Mouse (Mus musculus): ENCODE results near the gene Fmr1.
A peak's percentile ranks its signal among the peaks of the same experiment; 100 is the strongest.
"Not testable (repeated sequence)": the region's sequence is repeated elsewhere in the genome, so short reads cannot be mapped to it uniquely, and the experiment has no call there.

Gene Fmr1

DNA sequence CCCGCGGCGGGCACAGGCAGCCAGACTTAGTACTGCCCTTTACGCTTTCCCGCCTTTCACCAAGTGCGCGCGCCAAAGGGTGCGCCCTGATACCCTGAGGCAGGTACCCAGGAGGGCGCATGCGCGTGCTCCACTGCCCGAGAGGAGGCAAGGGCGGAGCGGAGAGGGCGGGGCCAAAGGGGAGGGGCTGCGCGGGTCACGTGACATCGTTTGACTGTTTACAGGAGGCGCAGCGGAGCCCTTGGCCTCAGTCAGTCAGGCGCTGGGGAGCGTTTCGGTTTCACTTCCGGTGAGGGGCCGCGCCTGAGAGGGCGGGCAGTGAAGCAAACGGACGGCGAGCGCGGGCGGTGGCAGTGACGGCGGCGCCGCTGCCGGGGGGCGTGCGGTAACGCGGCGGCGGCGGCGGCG is at the start of gene Fmr1:
Gene Fmr1 (plus strand): TSS at position 209 of the 408 bp plus-strand sequence.
- DNase-seq (ENCODE audit: low spot score in 2 of 2), result peak; percentile 88 to 95

DNA sequence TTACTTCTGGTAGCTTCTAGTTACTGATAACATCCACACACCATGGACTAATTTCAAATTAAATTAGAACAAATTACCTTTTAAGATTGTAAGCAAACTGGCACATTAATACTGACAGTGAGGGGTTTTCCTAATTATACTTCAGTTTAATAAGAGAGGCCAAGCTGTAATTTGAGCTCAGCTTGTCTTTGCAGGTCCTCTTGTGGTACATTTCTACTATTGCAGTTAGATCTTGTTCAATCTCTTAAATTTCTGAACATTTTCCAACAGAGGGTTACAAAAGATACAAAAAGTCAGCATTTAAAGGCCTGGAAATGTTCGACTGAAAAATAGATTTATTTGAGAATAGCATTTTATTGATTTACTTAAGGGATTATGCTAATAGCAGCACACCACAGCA is 36.7 kb upstream of the Fmr1 start:
- DNase-seq (ENCODE audit: low spot score in 2 of 2), result no peak

DNA sequence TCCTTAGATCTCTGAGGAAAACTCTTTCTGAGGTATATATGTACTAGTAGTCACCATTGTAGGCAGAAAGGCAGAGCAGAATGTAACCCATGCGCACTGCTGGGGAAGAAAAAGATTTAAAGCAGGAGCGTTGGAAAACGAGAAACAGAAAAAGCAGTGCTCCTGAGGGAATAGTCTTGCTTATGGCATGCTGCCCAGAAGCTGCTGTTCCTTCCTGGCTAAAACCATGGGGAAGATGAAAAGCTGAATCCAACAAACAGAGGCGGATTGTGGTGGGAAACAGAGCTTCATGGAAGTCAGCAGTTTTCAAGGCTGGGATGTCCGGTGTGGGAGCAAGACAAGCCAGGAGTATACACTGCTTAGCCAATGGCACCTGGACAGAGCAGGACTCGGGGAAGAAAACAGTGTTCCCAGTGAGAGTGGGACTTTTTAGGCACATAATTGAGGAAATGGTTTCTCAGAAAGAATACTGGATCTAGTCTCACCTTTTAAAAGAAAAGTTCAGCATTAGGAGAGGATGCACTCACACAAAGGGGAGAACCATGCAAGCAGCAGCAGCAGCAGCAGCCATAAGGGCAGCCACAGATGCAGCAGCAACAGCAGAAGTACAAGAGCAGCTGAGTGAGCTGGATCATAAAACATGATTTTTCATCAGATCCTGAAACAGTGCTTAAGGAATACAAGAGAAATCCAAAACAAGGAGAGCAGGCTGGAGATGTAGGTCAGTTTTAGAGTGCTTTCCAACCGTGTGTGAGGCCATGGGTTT is 33.0 kb upstream of the Fmr1 start:
- DNase-seq (ENCODE audit: low spot score in 2 of 2), result peak; percentile 7 to 38

DNA sequence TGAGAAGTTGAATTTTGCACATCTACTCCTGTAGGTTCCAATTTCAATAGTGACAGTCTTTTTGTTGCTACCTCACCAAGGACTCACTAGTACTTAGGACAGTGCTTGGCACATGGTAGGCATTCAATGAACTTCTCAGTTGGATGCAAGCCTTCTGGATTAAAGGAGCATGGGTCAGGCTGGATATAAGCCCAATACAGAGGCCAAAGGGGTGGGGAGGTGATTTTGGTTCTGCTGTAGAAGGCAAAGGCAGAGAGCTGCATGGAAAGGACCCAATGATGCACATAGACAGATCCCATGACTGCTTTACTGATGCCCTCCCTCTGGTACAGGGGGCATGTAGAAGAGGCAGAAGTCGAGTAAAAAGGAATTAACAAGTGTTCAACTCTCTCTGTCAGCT is 833 bp upstream of the Fmr1 start:
- no peak for DNase-seq (ENCODE audit: low spot score in 2 of 2)

DNA sequence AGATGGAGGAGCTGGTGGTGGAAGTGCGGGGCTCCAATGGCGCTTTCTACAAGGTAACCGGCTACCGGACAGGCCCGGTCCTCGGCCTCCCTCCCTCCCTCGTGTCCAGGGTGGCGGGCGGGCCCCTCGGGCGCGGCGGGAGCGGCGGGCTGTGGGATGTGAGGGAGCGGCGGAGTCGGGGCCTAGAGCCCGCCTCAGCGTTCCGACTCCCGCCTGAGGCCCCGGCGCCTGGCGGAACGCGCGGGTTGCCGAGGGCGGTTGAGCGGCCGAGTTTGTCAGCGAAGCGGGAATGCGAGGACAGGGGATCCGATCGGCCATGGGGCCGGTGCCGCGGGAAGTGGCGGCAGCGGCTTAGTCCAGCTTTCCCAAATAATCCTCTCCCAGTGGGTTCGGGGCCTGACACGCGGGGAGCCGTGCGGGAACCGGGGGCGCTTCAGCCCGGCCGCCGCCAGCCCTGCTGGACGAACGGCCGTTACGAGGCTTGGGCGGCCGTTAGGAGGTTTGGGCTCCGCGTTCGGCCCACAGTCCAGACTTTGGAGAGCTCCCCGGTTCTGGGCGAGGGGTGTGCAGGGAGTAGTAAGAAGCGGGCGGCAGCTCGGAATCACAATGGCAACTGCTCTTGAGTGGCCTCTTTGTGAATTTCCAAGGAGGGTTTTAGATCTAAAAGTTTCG is 610 bp downstream of the Fmr1 start:
- peak in 1 of 2 experiments; percentile 2 for DNase-seq (ENCODE audit: low spot score in 2 of 2)

DNA sequence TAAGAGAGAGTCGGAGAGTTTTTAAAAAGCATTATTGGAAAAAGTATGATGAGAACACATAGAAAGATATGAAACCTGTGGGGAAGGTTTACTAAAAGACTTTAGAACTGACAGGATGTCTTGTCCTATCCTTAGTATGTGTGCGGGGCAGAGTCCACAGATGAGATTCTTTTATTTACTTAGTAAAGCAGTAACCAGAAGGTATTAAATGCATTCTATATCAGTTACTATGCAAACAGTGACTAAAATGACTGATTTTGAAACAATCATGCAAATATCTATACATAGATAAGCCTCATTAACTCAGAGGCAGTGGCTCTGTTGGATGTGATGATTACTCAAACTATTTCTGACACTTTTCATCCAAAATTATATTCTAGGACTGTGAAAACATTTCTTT is 6.4 kb downstream of the Fmr1 start:
- DNase-seq (ENCODE audit: low spot score in 2 of 2), result no peak

DNA sequence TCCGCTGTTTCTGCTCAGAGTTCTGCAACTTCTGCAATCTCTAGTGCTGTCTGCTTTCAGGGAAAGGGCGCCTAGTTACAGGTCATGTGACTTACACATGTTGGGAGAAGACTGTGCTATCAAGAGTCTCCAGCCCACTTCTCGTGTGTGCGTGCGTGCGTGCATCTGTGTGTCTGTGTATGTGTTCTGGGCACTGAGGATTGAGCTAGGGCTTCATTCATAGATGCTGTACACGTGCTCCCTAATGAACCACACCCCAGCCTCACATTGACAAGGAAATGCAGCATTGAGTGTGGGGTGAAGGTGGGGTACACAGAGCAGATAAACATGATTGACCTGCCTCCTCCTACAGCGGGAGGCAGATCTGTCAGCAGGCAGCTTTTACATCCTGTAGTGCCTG is 13.6 kb downstream of the Fmr1 start:
- DNase-seq (ENCODE audit: low spot score in 2 of 2), result not testable (repeated sequence)

DNA sequence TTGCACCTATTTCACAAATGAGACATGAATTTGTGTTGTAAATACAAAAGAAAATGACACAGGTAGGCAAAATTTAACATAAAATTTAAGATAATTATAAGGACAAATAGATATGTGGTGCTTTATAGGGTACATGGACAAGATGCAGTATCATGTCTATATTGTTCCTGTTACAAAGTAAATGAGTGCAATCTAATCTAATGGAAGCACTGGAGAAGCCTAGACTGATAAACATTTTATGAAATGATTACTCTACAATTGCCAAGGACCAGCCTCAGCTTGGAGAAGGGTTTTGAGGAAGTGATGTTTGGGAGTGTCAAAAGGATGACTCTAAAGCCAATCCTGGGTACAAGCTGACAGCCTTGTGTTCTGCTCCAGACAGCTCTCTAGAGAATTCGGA is 58.6 kb downstream of the Fmr1 start:
- no peak for DNase-seq (ENCODE audit: low spot score in 2 of 2)

DNA sequence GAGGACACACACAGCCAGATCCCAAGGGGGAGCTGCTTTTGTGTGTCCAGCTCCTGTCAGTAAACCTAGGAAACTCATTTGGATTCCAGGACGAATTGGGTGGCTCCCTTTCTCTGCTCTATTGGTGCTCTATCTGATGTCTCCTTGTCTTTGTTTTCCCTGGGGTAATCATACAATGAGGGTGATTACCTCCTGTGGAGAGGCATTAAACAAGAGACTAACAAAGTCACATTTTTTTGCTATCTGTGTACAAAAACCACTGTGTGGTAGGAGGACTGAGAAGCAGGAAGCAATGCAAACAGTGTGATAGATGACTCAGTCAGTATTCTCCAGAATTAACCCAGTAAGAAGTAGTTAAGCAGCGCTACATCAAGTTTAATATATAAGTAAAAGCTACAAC is 61.7 kb downstream of the Fmr1 start:
- no peak for DNase-seq (ENCODE audit: low spot score in 2 of 2)

DNA sequence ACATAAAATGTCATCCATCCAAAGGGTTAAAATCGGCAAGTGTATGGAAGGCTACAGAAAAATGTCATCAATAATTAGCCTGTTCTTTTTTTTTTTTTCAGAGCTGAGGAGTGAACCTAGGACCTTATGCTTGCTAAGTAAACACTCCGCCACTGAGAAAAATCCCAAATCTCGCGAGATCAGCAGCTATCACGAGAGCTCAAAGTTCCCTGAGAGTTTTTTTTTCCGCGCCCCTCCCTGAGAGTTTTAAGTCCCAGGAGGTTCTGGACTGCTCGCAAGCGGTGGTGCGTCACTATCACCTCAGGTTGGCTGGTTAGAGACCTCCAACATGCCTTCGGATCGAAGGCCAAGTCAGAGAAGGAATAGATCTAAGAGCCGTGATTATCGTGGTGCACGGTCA is 83.3 kb downstream of the Fmr1 start, which contains the start of gene Fmr1nb:
Gene Fmr1nb (plus strand): TSS at position 234 of the 400 bp plus-strand sequence.
- DNase-seq (ENCODE audit: low spot score in 2 of 2), result no peak
